Mouse (Mus musculus) cortical plate, adult 2 months (tissue): ENCODE measurements around the gene Dstn.

Experiments used
- CTCF ChIP-seq: fragments of 200-500 bp; IDR thresholded peaks from 2 replicates; pipeline ENCODE4 v1.5.1; 2011; ENCODE audit warnings: mild to moderate bottlenecking, control low read depth, low read length; ENCODE audit not compliant: insufficient read depth; ENCODE audit errors: extremely low read depth
- POLR2A ChIP-seq: fragments of 200-500 bp; IDR thresholded peaks from 2 replicates; pipeline ENCODE4 v1.6.1; 2011; ENCODE audit warnings: mild to moderate bottlenecking, low read length, control low read depth; ENCODE audit not compliant: insufficient read depth; ENCODE audit errors: extremely low read depth

- no peak for TF ChIP-seq CTCF
- no peak for TF ChIP-seq POLR2A
Observed at GRCm38 (mm10) chr2:143973161-143973560, 58.0 kb downstream of the Dstn start.
